7 mouse cellular contexts compared by ENCODE assay signal in the genomic region with DNA sequence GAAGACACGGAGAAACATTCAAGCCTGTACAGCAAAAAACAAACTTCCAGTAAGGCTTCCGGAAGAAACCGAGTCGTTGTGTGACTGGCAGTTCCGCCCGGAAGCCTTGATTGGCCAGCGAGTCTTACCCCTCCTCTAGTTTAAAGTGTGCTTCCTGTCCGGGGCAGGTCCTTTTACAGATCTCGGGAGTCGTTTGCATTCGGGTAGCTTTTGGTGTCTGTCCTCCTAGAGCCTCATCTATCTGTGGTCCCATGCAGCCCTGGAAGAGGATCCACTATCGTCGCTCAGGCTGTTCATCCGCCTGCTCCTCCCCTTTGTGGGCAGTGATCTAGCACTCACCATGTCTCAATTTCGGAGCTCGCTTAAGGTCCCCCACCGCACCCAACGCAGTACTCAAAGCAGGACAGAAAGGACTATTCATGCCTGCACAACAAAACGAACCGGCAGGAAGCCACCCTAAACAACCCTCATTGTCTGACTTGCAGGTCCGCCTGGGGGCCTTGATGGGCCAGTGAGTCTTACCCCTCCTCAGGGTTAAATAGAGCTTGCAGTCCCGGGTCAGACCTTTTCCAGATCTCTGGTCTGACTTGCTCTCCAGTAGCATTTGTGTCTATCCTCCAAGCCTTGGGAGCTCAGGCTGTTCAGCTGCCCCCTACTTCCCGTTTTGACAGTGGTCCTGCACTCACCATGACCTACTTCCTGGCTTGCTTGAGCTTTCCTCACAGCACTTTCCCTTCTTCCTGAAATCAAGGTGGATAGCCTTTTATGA. TPM values are rescaled to one million over a fixed set of nuclear protein-coding genes. Genes with fewer than 3 reads are reported as not detected.
DNase-seq lines count a peak whose midpoint lies in the region; ATAC-seq and TF ChIP-seq lines count a peak whose summit lies in the region.

Zfp825 (minus strand) TSS at position 82 of the 769 bp plus-strand sequence.

- H3K27me3 ChIP-seq in embryonic facial prominence, embryonic 10.5 days (replicated peaks; ENCODE audit: low read depth, poor library complexity, severe bottlenecking) = no peaks in the 10 kb centered on the region
- H3K27me3 ChIP-seq in intestine, postnatal 0 days (replicated peaks; ENCODE audit: control insufficient read depth, insufficient read depth, low read length) = no peaks in the 10 kb centered on the region
- no peaks in the 10 kb centered on the region for H3K27me3 ChIP-seq in midbrain, embryonic 12.5 days
- no peaks in the 10 kb centered on the region for H3K27me3 ChIP-seq in small intestine, adult 2 months (ENCODE audit: control insufficient read depth, insufficient read depth, low read length)

- peak; percentile 93 for ATAC-seq in intestine, postnatal 0 days
- peak; percentile 98 for ATAC-seq in midbrain, embryonic 12.5 days (ENCODE audit: low FRiP score, low read depth)

- H3K4me2 ChIP-seq in intestine, postnatal 0 days (replicated peaks; ENCODE audit: low read depth) = peak within 1 kb of the TSS; percentile 81
- H3K4me2 ChIP-seq in midbrain, embryonic 12.5 days (replicated peaks) = peak within 1 kb of the TSS; percentile 89

- under 1% methylated on average over 23 of the region's 23 CpGs for WGBS in embryonic facial prominence, embryonic 10.5 days
- under 1% methylated on average over 23 of the region's 23 CpGs for WGBS in intestine, postnatal 0 days
- WGBS in midbrain, embryonic 12.5 days = under 1% methylated on average over 23 of the region's 23 CpGs
- WGBS in small intestine, adult 2 months = under 1% methylated on average over 23 of the region's 23 CpGs

- H3K9ac ChIP-seq in intestine, postnatal 0 days (ENCODE audit: low read depth, low read length) = peak within 1 kb of the TSS; percentile 62
- peak within 1 kb of the TSS; percentile 82 for H3K9ac ChIP-seq in midbrain, embryonic 12.5 days (replicated peaks)

- H3K4me1 ChIP-seq in embryonic facial prominence, embryonic 10.5 days = peaks cover 8% of the 10 kb centered on the region; the same call in 1 of the 2 replicates
- H3K4me1 ChIP-seq in intestine, postnatal 0 days (replicated peaks; ENCODE audit: control insufficient read depth, insufficient read depth, low read length) = no peaks in the 10 kb centered on the region
- H3K4me1 ChIP-seq in midbrain, embryonic 12.5 days = 0 out of 2 replicates have a peak, but pooled peaks cover 3% of the 10 kb centered on the region
- H3K4me1 ChIP-seq in small intestine, adult 2 months (ENCODE audit: control insufficient read depth, insufficient read depth, insufficient read length, low read length) = peaks cover 2% of the 10 kb centered on the region; the same call in 1 of the 2 replicates

- peak within 1 kb of the TSS; percentile 74 for H3K4me3 ChIP-seq in embryonic facial prominence, embryonic 10.5 days
- H3K4me3 ChIP-seq in intestine, postnatal 0 days (ENCODE audit: low read depth, low read length) = peak within 1 kb of the TSS; percentile 62
- H3K4me3 ChIP-seq in midbrain, embryonic 12.5 days = peak within 1 kb of the TSS; percentile 66
- peak within 1 kb of the TSS; percentile 77 for H3K4me3 ChIP-seq in small intestine, adult 2 months (ENCODE audit: low read depth, low read length)

- no peaks in the 10 kb centered on the region for H3K9me3 ChIP-seq in embryonic facial prominence, embryonic 10.5 days
- no peaks in the 10 kb centered on the region for H3K9me3 ChIP-seq in intestine, postnatal 0 days (ENCODE audit: control insufficient read depth)
- no peaks in the 10 kb centered on the region for H3K9me3 ChIP-seq in midbrain, embryonic 12.5 days

- no peaks in the 10 kb centered on the region for H3K36me3 ChIP-seq in embryonic facial prominence, embryonic 10.5 days (replicated peaks)
- no peaks in the 10 kb centered on the region for H3K36me3 ChIP-seq in intestine, postnatal 0 days (ENCODE audit: control insufficient read depth, insufficient read depth)
- H3K36me3 ChIP-seq in midbrain, embryonic 12.5 days = no peaks in the 10 kb centered on the region
- H3K36me3 ChIP-seq in small intestine, adult 2 months (ENCODE audit: control insufficient read depth, insufficient read depth, low read length) = no peaks in the 10 kb centered on the region

- DNase-seq in adrenal gland, postnatal 10 days = peak; percentile 83
- DNase-seq in embryonic facial prominence, embryonic 10.5 days (ENCODE audit: low spot score) = peak; percentile 83
- DNase-seq in gonadal fat pad, adult 2 months (ENCODE audit: low read depth) = peak; percentile 33
- peak; percentile 70 for DNase-seq in left cerebral cortex, postnatal 4 days

- peak within 1 kb of the TSS; percentile 90 for H3K27ac ChIP-seq in embryonic facial prominence, embryonic 10.5 days (replicated peaks)
- peak within 1 kb of the TSS; percentile 69 for H3K27ac ChIP-seq in intestine, postnatal 0 days (ENCODE audit: low read depth, low read length)
- H3K27ac ChIP-seq in midbrain, embryonic 12.5 days (replicated peaks) = peak within 1 kb of the TSS; percentile 85
- H3K27ac ChIP-seq in small intestine, adult 2 months (ENCODE audit: insufficient read depth, low read depth, low read length) = peak within 1 kb of the TSS; percentile 69

- intact Hi-C loops in left cerebral cortex, postnatal 4 days (cut with DNase I) = no loop called here

- no peak for TF ChIP-seq CTCF in intestine, postnatal 0 days (IDR thresholded peaks at IDR 0.05; ENCODE audit: low read depth)
- TF ChIP-seq CTCF in small intestine, adult 2 months (IDR thresholded peaks at IDR 0.05; ENCODE audit: extremely low read depth, insufficient read length, insufficient replicate concordance, low read depth, low read length) = no peak

- TF ChIP-seq POLR2A in small intestine, adult 2 months (IDR thresholded peaks at IDR 0.05; ENCODE audit: low read depth, low read length) = peak; percentile 74

RNA-seq across cellular contexts. Expression of gene Zfp825, which starts in this region (rescaled TPM):
- total RNA-seq in adrenal gland, postnatal 10 days (2021) = 10 to 100 TPM; 10.8 to 11.4 TPM
- polyA plus RNA-seq in embryonic facial prominence, embryonic 10.5 days (2016; fragmentation: Nextera tagmentation; extraction: Ambion mirVana) = 22.1 and 25.9 TPM in 2 replicates
- polyA plus RNA-seq in gonadal fat pad, adult 2 months (2012; rRNA removed) = 1.5 and 1.6 TPM in 2 replicates
- polyA plus RNA-seq in intestine, postnatal 0 days (2015; fragmentation: Nextera tagmentation; extraction: Ambion mirVana) = 8.1 and 9.3 TPM in 2 replicates
- total RNA-seq in left cerebral cortex, postnatal 4 days (2021) = 1 to 10 TPM; 5.6 to 8.1 TPM
- 20.4 and 21.6 TPM in 2 replicates for polyA plus RNA-seq in midbrain, embryonic 12.5 days (2016; fragmentation: Nextera tagmentation; extraction: Ambion mirVana)
- polyA plus RNA-seq in small intestine, adult 2 months (2012; rRNA removed) = 0.10 and 0.18 TPM in 2 replicates

Comparison
In these comparisons a context has a peak if more than half of its experiments do, and no peak if none do; other contexts are left out.
1. Peak in every context shown above with its lines: DNase-seq, ATAC-seq, H3K4me3 ChIP-seq and H3K27ac ChIP-seq.
2. DNase-seq: peak in every context shown above with its lines; median percentile 83 in adrenal gland, postnatal 10 days; 83 in embryonic facial prominence, embryonic 10.5 days; 70 in left cerebral cortex, postnatal 4 days; 33 in gonadal fat pad, adult 2 months.